Comparison of ENCODE assay signal across 8 mouse cellular contexts in the genomic region with DNA sequence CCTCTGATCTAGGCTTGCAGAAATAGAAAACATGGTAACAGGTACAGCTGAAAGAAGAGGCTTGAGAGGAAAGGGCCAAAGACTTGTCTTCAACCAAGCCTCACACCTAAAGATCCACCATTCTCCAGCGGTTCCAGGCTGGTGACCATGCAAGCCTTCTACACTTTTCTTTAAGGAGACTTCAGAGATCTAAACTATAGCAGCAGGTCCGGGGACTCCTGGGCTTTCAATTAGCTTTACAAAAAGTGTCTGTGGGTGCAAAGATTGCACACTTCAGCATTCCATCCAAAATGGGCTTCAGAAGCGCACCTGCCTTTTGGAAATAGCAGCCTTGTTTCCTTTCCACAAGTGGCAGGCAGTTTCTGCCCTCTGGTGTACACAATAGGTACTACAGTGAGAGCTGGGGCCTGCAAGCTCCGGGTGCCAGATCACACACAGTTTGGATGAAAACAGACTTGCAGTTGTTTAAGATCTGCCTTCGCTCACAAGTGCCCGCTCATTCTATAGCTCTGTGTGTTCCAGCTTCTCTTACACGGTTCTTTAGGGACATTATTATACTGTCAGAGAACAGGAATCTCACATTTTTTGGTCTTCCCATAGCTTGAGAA. TPM values are rescaled to one million over a fixed set of nuclear protein-coding genes. Genes with fewer than 3 reads are reported as not detected.
DNase-seq lines count a peak whose midpoint lies in the region; ATAC-seq and TF ChIP-seq lines count a peak whose summit lies in the region.

No protein-coding gene starts in this region.

- no peak overlapping the region for H3K27ac ChIP-seq in ES-Bruce4 (ENCODE audit: insufficient read depth, low read length)
- no peak overlapping the region for H3K27ac ChIP-seq in forebrain, embryonic 14.5 days (ENCODE audit: low read depth, low read length)
- peak overlapping the region; percentile 98 for H3K27ac ChIP-seq in heart, postnatal 0 days (ENCODE audit: low read depth)
- no peak overlapping the region for H3K27ac ChIP-seq in lung, embryonic 14.5 days (ENCODE audit: low read depth)

- H3K9ac ChIP-seq in ES-Bruce4 (ENCODE audit: low read depth, poor library complexity, severe bottlenecking), result no peak overlapping the region
- H3K9ac ChIP-seq in forebrain, embryonic 14.5 days (ENCODE audit: low read length), result no peak overlapping the region
- H3K9ac ChIP-seq in heart, postnatal 0 days (replicated peaks; ENCODE audit: low read depth, low read length), result peak overlapping the region; percentile 66; the same call in 1 of the 2 replicates
- H3K9ac ChIP-seq in lung, embryonic 14.5 days, result no peak overlapping the region

- peaks cover 36% of the 10 kb centered on the region for H3K36me3 ChIP-seq in ES-Bruce4 (ENCODE audit: control insufficient read depth, insufficient read depth, low read length, poor library complexity, severe bottlenecking)
- peaks cover 33% of the 10 kb centered on the region for H3K36me3 ChIP-seq in forebrain, embryonic 14.5 days (ENCODE audit: control insufficient read depth, insufficient read depth, low read length)
- H3K36me3 ChIP-seq in heart, postnatal 0 days (replicated peaks; ENCODE audit: control insufficient read depth, insufficient read depth, low read length), result peaks cover 36% of the 10 kb centered on the region
- H3K36me3 ChIP-seq in lung, embryonic 14.5 days (ENCODE audit: insufficient read depth), result peaks cover 37% of the 10 kb centered on the region

- H3K9me3 ChIP-seq in ES-Bruce4 (replicated peaks; ENCODE audit: control insufficient read depth, insufficient read depth, low read length, poor library complexity, severe bottlenecking), result no peaks in the 10 kb centered on the region
- no peaks in the 10 kb centered on the region for H3K9me3 ChIP-seq in forebrain, embryonic 14.5 days (replicated peaks; ENCODE audit: control insufficient read depth, low read length)
- H3K9me3 ChIP-seq in heart, postnatal 0 days (replicated peaks; ENCODE audit: control insufficient read depth, low read length), result no peaks in the 10 kb centered on the region
- H3K9me3 ChIP-seq in lung, embryonic 14.5 days (ENCODE audit: low read depth, low read length), result no peaks in the 10 kb centered on the region

- H3K4me2 ChIP-seq in forebrain, embryonic 14.5 days (ENCODE audit: low read length), result no peak overlapping the region
- H3K4me2 ChIP-seq in heart, postnatal 0 days (ENCODE audit: low read depth, low read length), result peak overlapping the region; percentile 64
- no peak overlapping the region for H3K4me2 ChIP-seq in lung, embryonic 14.5 days

- no peaks in the 10 kb centered on the region for H3K4me1 ChIP-seq in ES-Bruce4 (ENCODE audit: control insufficient read depth, insufficient read depth, low read length)
- no peaks in the 10 kb centered on the region for H3K4me1 ChIP-seq in forebrain, embryonic 14.5 days (ENCODE audit: control insufficient read depth, insufficient read depth, low read length)
- no peaks in the 10 kb centered on the region for H3K4me1 ChIP-seq in heart, postnatal 0 days (ENCODE audit: control insufficient read depth, insufficient read depth)
- H3K4me1 ChIP-seq in lung, embryonic 14.5 days (ENCODE audit: insufficient read depth), result no peaks in the 10 kb centered on the region

- peak; percentile 84 for DNase-seq in brain, adult 2 months (ENCODE audit: low read depth, low spot score)
- DNase-seq in forebrain, embryonic 14.5 days (ENCODE audit: low spot score), result peak; percentile 72
- peak; percentile 66 for DNase-seq in heart, postnatal 0 days (ENCODE audit: low spot score)
- DNase-seq in kidney, postnatal 4 days, result peak; percentile 65 to 71
- DNase-seq in lung, embryonic 14.5 days, result peak; percentile 86
- peak; percentile 29 for DNase-seq in retina, adult 2 months (ENCODE audit: low read depth, low spot score)
- DNase-seq in thymus, postnatal 36 days, result peak; percentile 78 to 80

- H3K27me3 ChIP-seq in ES-Bruce4 (ENCODE audit: control insufficient read depth, insufficient read depth, low read length, poor library complexity, severe bottlenecking), result no peaks in the 10 kb centered on the region
- no peaks in the 10 kb centered on the region for H3K27me3 ChIP-seq in forebrain, embryonic 14.5 days (replicated peaks; ENCODE audit: control insufficient read depth, insufficient read depth, low read length)
- no peaks in the 10 kb centered on the region for H3K27me3 ChIP-seq in heart, postnatal 0 days (ENCODE audit: control insufficient read depth, insufficient read depth, low read length)
- no peaks in the 10 kb centered on the region for H3K27me3 ChIP-seq in lung, embryonic 14.5 days (ENCODE audit: insufficient read depth, low read length)

- H3K4me3 ChIP-seq in ES-Bruce4 (ENCODE audit: low read depth, low read length), result no peak overlapping the region
- H3K4me3 ChIP-seq in forebrain, embryonic 14.5 days (ENCODE audit: low read depth, low read length), result no peak overlapping the region
- peak overlapping the region; percentile 46 for H3K4me3 ChIP-seq in heart, postnatal 0 days (ENCODE audit: low read depth, low read length)
- H3K4me3 ChIP-seq in lung, embryonic 14.5 days (ENCODE audit: low read depth, low read length), result no peak overlapping the region

- 47% methylated on average over 7 of the region's 7 CpGs for WGBS in forebrain, embryonic 14.5 days
- WGBS in heart, postnatal 0 days, result 23% methylated on average over 7 of the region's 7 CpGs
- 47% methylated on average over 7 of the region's 7 CpGs for WGBS in lung, embryonic 14.5 days

- peak; percentile 46; the same call in 1 of the 2 replicates for ATAC-seq in forebrain, embryonic 14.5 days
- no peak for ATAC-seq in heart, postnatal 0 days (ENCODE audit: insufficient read depth, low read depth)
- peak; percentile 64; the same call in 1 of the 2 replicates for ATAC-seq in lung, embryonic 14.5 days (ENCODE audit: insufficient read depth)

- peak; percentile 58 for TF ChIP-seq CTCF in ES-Bruce4 (IDR thresholded peaks at IDR 0.05; ENCODE audit: low read depth, low read length)
- TF ChIP-seq CTCF in heart, postnatal 0 days (IDR thresholded peaks at IDR 0.05; ENCODE audit: low read depth), result peak; percentile 89
- TF ChIP-seq CTCF in lung, embryonic 14.5 days (IDR thresholded peaks at IDR 0.05; ENCODE audit: low read depth), result peak; percentile 86

- TF ChIP-seq POLR2A in ES-Bruce4 (IDR thresholded peaks at IDR 0.05; ENCODE audit: insufficient read depth, low read length), result no peak

- TF ChIP-seq EP300 in ES-Bruce4 (IDR thresholded peaks at IDR 0.05; ENCODE audit: insufficient read depth, low read depth, low read length), result no peak
- 0 out of 2 replicates have a peak, but pooled peaks have one; percentile 7 for TF ChIP-seq EP300 in heart, postnatal 0 days (IDR thresholded peaks at IDR 0.05; ENCODE audit: low read depth)

RNA-seq across cellular contexts. Expression of gene Lsmem1, which starts 0.6 kb away (rescaled TPM):
- polyA plus RNA-seq in ES-Bruce4 (2011; ENCODE audit: insufficient read depth, insufficient read length, low read depth, missing spikeins), result 1.0 TPM in 1 of 2 replicates, not detected in the other
- polyA plus RNA-seq in forebrain, embryonic 14.5 days (2014; fragmentation: Nextera tagmentation; extraction: Ambion mirVana), result not detected in 2 replicates
- total RNA-seq in heart, postnatal 0 days (2014; rRNA removed; ENCODE audit: low replicate concordance), result 5.1 and 9.2 TPM in 2 replicates
- polyA plus RNA-seq in heart, postnatal 0 days (2015; fragmentation: Nextera tagmentation; extraction: Ambion mirVana), result 24.3 and 37.5 TPM in 2 replicates
- polyA plus RNA-seq in lung, embryonic 14.5 days (2014; fragmentation: Nextera tagmentation; extraction: Ambion mirVana), result not detected in 2 replicates

RNA-seq across cellular contexts. Expression of gene Ifrd1, which starts 48.4 kb away (rescaled TPM):
- 107 and 108 TPM in 2 replicates for polyA plus RNA-seq in ES-Bruce4 (2011; ENCODE audit: insufficient read depth, insufficient read length, low read depth, missing spikeins)
- 188 and 206 TPM in 2 replicates for polyA plus RNA-seq in forebrain, embryonic 14.5 days (2014; fragmentation: Nextera tagmentation; extraction: Ambion mirVana)
- 47.0 and 74.6 TPM in 2 replicates for total RNA-seq in heart, postnatal 0 days (2014; rRNA removed; ENCODE audit: low replicate concordance)
- polyA plus RNA-seq in heart, postnatal 0 days (2015; fragmentation: Nextera tagmentation; extraction: Ambion mirVana), result 90.4 and 117 TPM in 2 replicates
- polyA plus RNA-seq in lung, embryonic 14.5 days (2014; fragmentation: Nextera tagmentation; extraction: Ambion mirVana), result 141 and 148 TPM in 2 replicates

Comparison
In these comparisons a context has a peak if more than half of its experiments do, and no peak if none do; other contexts are left out.
1. DNase-seq: peak in every context shown above with its lines; median percentile 86 in lung, embryonic 14.5 days; 84 in brain, adult 2 months; 79 in thymus, postnatal 36 days; 72 in forebrain, embryonic 14.5 days; 68 in kidney, postnatal 4 days; 66 in heart, postnatal 0 days; 29 in retina, adult 2 months.
2. RNA of gene Lsmem1, which starts 0.6 kb away (polyA plus RNA-seq): 24.3 to 37.5 TPM in heart, postnatal 0 days; 1.0 TPM in ES-Bruce4, not detected in forebrain, embryonic 14.5 days and not detected in lung, embryonic 14.5 days; every median in the first group is over 10 times any median in the second.
3. Peak in every context shown above with its lines, with median percentiles within 50 percentile points of each other: CTCF ChIP-seq.